Mouse (Mus musculus) lung, postnatal 0 days (tissue): ENCODE measurements around the gene Mob3a. TPM values are rescaled to one million over a fixed set of nuclear protein-coding genes. Genes with fewer than 3 reads are reported as not detected.

Experiments used
- ATAC-seq: fragments of 200-750 bp; cut with Nextera tagmentation; 2 replicates; pipeline ENCODE4 v1.8.0; 2017; ENCODE audit warnings: moderate library complexity
- DNase-seq: peaks from one replicate; pipeline ENCODE4 v3.0.0-alpha.2; 2016; ENCODE audit warnings: low spot score
- H3K27ac ChIP-seq: fragments of 300-500 bp; sonication (generic); 2 replicates; pipeline ENCODE4 v1.5.1; 2014; ENCODE audit warnings: antibody characterized with exemption, mild to moderate bottlenecking, low read length, mixed read lengths
- H3K27me3 ChIP-seq: fragments of 300-500 bp; sonication (generic); replicated peaks from 2 replicates; pipeline ENCODE4 v1.6.1; 2014; ENCODE audit warnings: low read length, mixed read lengths; ENCODE audit not compliant: insufficient read depth
- H3K36me3 ChIP-seq: fragments of 300-500 bp; sonication (generic); 2 replicates; pipeline ENCODE4 v1.6.1; 2014; ENCODE audit warnings: low read length, mixed read lengths; ENCODE audit not compliant: insufficient read depth
- H3K4me1 ChIP-seq: fragments of 300-500 bp; sonication (generic); 2 replicates; pipeline ENCODE4 v1.6.1; 2014; ENCODE audit warnings: antibody characterized with exemption, low read depth, low read length, mixed read lengths; ENCODE audit not compliant: insufficient read depth
- H3K4me2 ChIP-seq: fragments of 300-500 bp; sonication (generic); replicated peaks from 2 replicates; pipeline ENCODE4 v1.6.1; 2014; ENCODE audit warnings: low read depth, mild to moderate bottlenecking, low read length, moderate library complexity, mixed read lengths
- H3K4me3 ChIP-seq: fragments of 300-500 bp; sonication (generic); 2 replicates; pipeline ENCODE4 v1.5.1; 2014; ENCODE audit warnings: low read depth, low read length
- H3K9ac ChIP-seq: fragments of 300-500 bp; sonication (generic); replicated peaks from 2 replicates; pipeline ENCODE4 v1.6.1; 2014; ENCODE audit warnings: low read depth, mild to moderate bottlenecking
- H3K9me3 ChIP-seq: fragments of 300-500 bp; sonication (generic); 2 replicates; pipeline ENCODE4 v1.6.1; 2016; ENCODE audit warnings: low read length, mixed read lengths
- CTCF ChIP-seq: IDR thresholded peaks from 2 replicates; pipeline ENCODE4 v1.5.1; 2016; ENCODE audit warnings: antibody characterized with exemption, mild to moderate bottlenecking
- EP300 ChIP-seq: IDR thresholded peaks from 2 replicates; pipeline ENCODE4 v1.6.1; 2016; ENCODE audit warnings: antibody characterized with exemption, mild to moderate bottlenecking, control low read depth
- WGBS: fragments of 180-500 bp; shearing (Covaris S2); extraction: QIAGEN DNeasy Blood & Tissue Kit; methylation state at CpG from one replicate; pipeline ENCODE4 v1.1.7; 2014; 5-methylcytosine and 5-hydroxymethylcytosine counted together
- polyA plus RNA-seq: library from polyadenylated mRNA; unstranded; fragments of >200 nt; fragmentation: Nextera tagmentation; extraction: Ambion mirVana; gene quantifications from 2 replicates; pipeline ENCODE4 v1.2.1, GENCODE M21; 2015

The Mob3a gene
- polyA plus RNA-seq, 1 experiment from 2014 or later: 32.6 TPM

GRCm38 (mm10) chr10:80727369-80728127, 25.8 kb upstream of the Mob3a start:
- Histone ChIP-seq H3K9ac (no peak overlapping the region), H3K9me3 (no peaks in the 10 kb centered on the region)
- 83% methylated on average over 5 of the region's 5 CpGs for WGBS

GRCm38 (mm10) chr10:80717281-80717680, 15.5 kb upstream of the Mob3a start:
- WGBS: 87% methylated on average over 1 of the region's 1 CpGs
- no peak overlapping the region for H3K9ac ChIP-seq
- H3K27me3 ChIP-seq: no peaks in the 10 kb centered on the region
- no peak overlapping the region for H3K4me3 ChIP-seq
- H3K27ac ChIP-seq: no peak overlapping the region
- DNase-seq: no peak
- H3K9me3 ChIP-seq: no peaks in the 10 kb centered on the region
- no peak for TF ChIP-seq CTCF
- TF ChIP-seq EP300: no peak
- no peak overlapping the region for H3K4me2 ChIP-seq
- peaks cover 76% of the 10 kb centered on the region for H3K36me3 ChIP-seq
- no peaks in the 10 kb centered on the region for H3K4me1 ChIP-seq
- ATAC-seq: no peak

More at GRCm38 (mm10) chr10:80727369-80728127, 25.8 kb upstream of the Mob3a start:
- H3K4me3 ChIP-seq: no peak overlapping the region
- H3K27ac ChIP-seq: no peak overlapping the region
- no peaks in the 10 kb centered on the region for H3K27me3 ChIP-seq
- ATAC-seq (peak; percentile 50), DNase-seq (no peak)
- TF ChIP-seq CTCF (no peak), EP300 (no peak)
- peaks cover 66% of the 10 kb centered on the region for H3K36me3 ChIP-seq
- no peak overlapping the region for H3K4me2 ChIP-seq
- no peaks in the 10 kb centered on the region for H3K4me1 ChIP-seq

GRCm38 (mm10) chr10:80710834-80711233, 9.1 kb upstream of the Mob3a start:
- H3K27me3 ChIP-seq: no peaks in the 10 kb centered on the region
- H3K9me3 ChIP-seq: no peaks in the 10 kb centered on the region
- no peak overlapping the region for H3K4me3 ChIP-seq
- H3K27ac ChIP-seq: no peak overlapping the region
- H3K4me1 ChIP-seq: no peaks in the 10 kb centered on the region
- WGBS: 69% methylated on average over 3 of the region's 3 CpGs
- H3K4me2 ChIP-seq: no peak overlapping the region
- no peak for DNase-seq
- TF ChIP-seq CTCF (no peak), EP300 (no peak)
- H3K36me3 ChIP-seq: peaks cover 70% of the 10 kb centered on the region
- no peak for ATAC-seq
- no peak overlapping the region for H3K9ac ChIP-seq

GRCm38 (mm10) chr10:80705479-80705878, 3.7 kb upstream of the Mob3a start:
- no peak overlapping the region for H3K27ac ChIP-seq
- H3K9me3 ChIP-seq: no peaks in the 10 kb centered on the region
- no peak overlapping the region for H3K4me2 ChIP-seq
- no peaks in the 10 kb centered on the region for H3K27me3 ChIP-seq
- DNase-seq: no peak
- no peak for ATAC-seq
- peaks cover 12% of the 10 kb centered on the region for H3K4me1 ChIP-seq
- 82% methylated on average over 3 of the region's 3 CpGs for WGBS
- no peak overlapping the region for H3K4me3 ChIP-seq
- H3K9ac ChIP-seq: no peak overlapping the region
- TF ChIP-seq EP300 (no peak), CTCF (no peak)
- H3K36me3 ChIP-seq: peaks cover 31% of the 10 kb centered on the region

- Histone ChIP-seq H3K9me3 (no peaks in the 10 kb centered on the region), H3K36me3 (peaks cover 28% of the 10 kb centered on the region), H3K4me1 (peaks cover 13% of the 10 kb centered on the region), H3K4me2 (no peak overlapping the region), H3K9ac (no peak overlapping the region), H3K27ac (no peak overlapping the region), H3K27me3 (no peaks in the 10 kb centered on the region), H3K4me3 (no peak overlapping the region)
- TF ChIP-seq EP300 (no peak), CTCF (no peak)
- no peak for DNase-seq
- no peak for ATAC-seq
- 48% methylated on average over 3 of the region's 3 CpGs for WGBS
Measured at GRCm38 (mm10) chr10:80705033-80705432, 3.3 kb upstream of the Mob3a start.

- peaks cover 22% of the 10 kb centered on the region for H3K36me3 ChIP-seq
- ATAC-seq (no peak), DNase-seq (no peak)
- no peak overlapping the region for H3K9ac ChIP-seq
- no peak overlapping the region for H3K4me2 ChIP-seq
- peaks cover 15% of the 10 kb centered on the region for H3K4me1 ChIP-seq
- H3K27ac ChIP-seq: no peak overlapping the region
- H3K4me3 ChIP-seq: no peak overlapping the region
- TF ChIP-seq CTCF: no peak
- no peak for TF ChIP-seq EP300
- WGBS: 70% methylated on average over 5 of the region's 5 CpGs
- H3K9me3 ChIP-seq: no peaks in the 10 kb centered on the region
- no peaks in the 10 kb centered on the region for H3K27me3 ChIP-seq
Measured at GRCm38 (mm10) chr10:80704418-80704817, 2.6 kb upstream of the Mob3a start.

- Histone ChIP-seq H3K4me3 (no peak overlapping the region), H3K36me3 (peaks cover 14% of the 10 kb centered on the region), H3K27ac (no peak overlapping the region), H3K9me3 (no peaks in the 10 kb centered on the region), H3K4me1 (peaks cover 15% of the 10 kb centered on the region), H3K4me2 (peak overlapping the region; percentile 64), H3K27me3 (no peaks in the 10 kb centered on the region), H3K9ac (0 out of 2 replicates have a peak overlapping the region, but pooled peaks have one; percentile 33)
- WGBS: 80% methylated on average over 5 of the region's 5 CpGs
- ATAC-seq (no peak), DNase-seq (no peak)
- TF ChIP-seq CTCF (no peak), EP300 (no peak)
Measured at GRCm38 (mm10) chr10:80703643-80704042, 1.9 kb upstream of the Mob3a start.
